Mouse (Mus musculus) bone marrow, adult 2 months (tissue): ENCODE results near the gene Hist1h1c.

Experiments used
- CTCF ChIP-seq: fragments of 200-500 bp; IDR thresholded peaks from 2 replicates; pipeline ENCODE4 v1.5.1; 2011; ENCODE audit warnings: low read length, control low read depth; ENCODE audit not compliant: control insufficient read depth, insufficient read depth
- POLR2A ChIP-seq: fragments of 200-500 bp; IDR thresholded peaks from 2 replicates; pipeline ENCODE4 v1.6.1; 2011; ENCODE audit warnings: low read depth, mild to moderate bottlenecking, control low read depth, low read length, borderline replicate concordance; ENCODE audit not compliant: control insufficient read depth

DNA sequence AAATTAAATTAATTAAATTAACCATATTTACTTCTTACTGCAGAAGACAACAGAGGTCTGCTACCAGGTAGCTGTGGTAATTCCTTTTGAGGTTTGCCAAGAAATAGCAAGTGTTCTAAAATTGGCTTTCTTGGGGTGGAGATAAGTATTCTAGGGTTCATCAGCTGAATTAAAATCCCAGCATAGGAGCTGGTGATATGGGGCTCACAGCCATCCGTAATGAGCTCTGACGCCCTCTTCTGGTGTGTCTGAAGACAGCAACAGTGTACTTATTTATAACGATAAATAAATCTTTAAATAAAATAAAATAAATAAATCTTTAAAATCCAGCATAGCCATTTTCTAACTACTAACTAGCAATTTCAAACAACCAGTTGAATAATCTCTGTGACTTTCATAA lies 38.8 kb upstream of the Hist1h1c start:
- no peak for TF ChIP-seq CTCF
- TF ChIP-seq POLR2A = no peak
